Mouse (Mus musculus) cerebellum, postnatal 36 days (tissue): ENCODE data around the gene Acot12.

Experiments used
- DNase-seq, 2 experiments: peaks; one replicate each; pipeline ENCODE4 v3.0.0; 2021 to 2022; ENCODE audit warnings: mixed read lengths in 2 of 2

The Acot12 gene

GRCm38 (mm10) chr13:91741280-91742047 is at the start of gene Acot12:
Gene Acot12 (plus strand): TSS chr13:91741512.
- DNase-seq: peak; percentile 55 to 58

- no peak for DNase-seq
Measured at GRCm38 (mm10) chr13:91693615-91694014, 47.7 kb upstream of the Acot12 start.

- no peak for DNase-seq
Measured at GRCm38 (mm10) chr13:91695406-91695805, 45.9 kb upstream of the Acot12 start.

- DNase-seq: no peak
Measured at GRCm38 (mm10) chr13:91696109-91696645, 45.1 kb upstream of the Acot12 start.

- DNase-seq: peak in 1 of 2 experiments; percentile 31
Measured at GRCm38 (mm10) chr13:91697011-91697410, 44.3 kb upstream of the Acot12 start.

GRCm38 (mm10) chr13:91702337-91702736 is 39.0 kb upstream of the Acot12 start:
- DNase-seq: no peak

DNA sequence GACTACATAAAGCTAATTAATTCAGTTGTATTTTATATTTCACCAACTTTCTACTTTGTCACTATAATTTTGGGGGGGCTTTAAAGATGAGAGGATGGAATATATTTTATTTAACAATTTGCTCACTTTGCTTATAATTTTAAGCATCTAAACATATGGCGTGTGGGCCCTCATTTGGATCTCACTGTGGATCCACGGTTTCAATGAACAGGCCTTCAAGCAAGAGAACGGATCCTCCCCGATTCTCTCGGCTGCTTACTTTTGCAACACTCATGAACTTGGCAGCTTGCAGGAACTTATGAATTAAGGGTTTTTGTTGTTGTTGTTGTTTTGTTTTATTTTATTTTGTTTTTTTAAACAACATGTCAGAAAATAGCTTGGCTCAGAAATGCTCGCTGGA is 21.8 kb upstream of the Acot12 start:
- no peak for DNase-seq

DNA sequence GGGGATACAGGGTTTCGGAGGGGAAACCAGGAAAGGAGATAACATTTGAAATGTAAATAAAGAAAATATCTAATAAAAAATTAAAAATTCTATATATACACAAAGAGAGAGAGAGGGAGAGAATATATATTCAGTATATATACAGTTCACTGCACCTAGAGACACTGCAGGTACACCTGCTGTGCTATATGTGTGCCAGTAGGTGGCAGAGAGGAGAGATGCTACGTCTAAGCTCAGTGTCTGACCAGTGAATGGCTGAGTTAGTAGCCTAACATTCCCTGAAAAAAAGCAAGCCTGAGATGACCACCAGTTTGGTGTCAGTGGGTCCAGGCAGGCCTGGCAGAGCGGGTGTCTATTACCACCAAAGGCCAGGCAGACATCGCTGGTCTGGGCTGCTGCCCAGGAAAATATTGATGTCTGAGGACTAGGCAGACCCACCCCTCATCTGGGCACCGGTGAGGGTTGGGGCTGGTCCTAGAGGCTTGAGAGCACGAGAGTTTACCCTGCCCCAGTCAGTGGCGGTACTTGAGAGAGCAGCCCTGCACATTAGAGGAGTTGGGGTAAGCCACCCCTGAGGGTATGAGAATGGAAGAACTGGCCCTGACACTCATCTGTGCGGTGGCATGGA is 18.1 kb upstream of the Acot12 start:
- DNase-seq: no peak

GRCm38 (mm10) chr13:91723736-91724119 is 17.6 kb upstream of the Acot12 start:
- DNase-seq: no peak

DNA sequence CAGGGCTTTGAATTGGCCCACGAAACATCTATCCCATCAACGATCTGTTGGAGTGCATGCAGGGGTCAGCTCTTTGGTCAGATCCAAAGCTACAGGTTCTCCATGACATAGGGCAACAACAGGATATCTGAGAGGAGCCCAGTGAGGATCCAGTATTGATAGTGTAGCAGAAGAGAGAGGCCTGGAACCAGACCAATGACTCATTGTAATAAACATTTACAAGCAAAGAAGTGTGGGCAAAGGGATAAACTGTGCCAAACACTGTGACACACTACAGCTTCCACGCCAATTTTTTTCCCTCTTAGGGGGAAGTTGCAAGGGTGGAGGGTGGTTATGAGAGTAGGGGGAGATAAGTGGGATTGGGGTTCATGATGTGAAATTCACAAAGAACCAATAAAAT is 17.1 kb upstream of the Acot12 start:
- no peak for DNase-seq

GRCm38 (mm10) chr13:91725130-91725529 is 16.2 kb upstream of the Acot12 start:
- DNase-seq: no peak

- DNase-seq: no peak
Measured at GRCm38 (mm10) chr13:91727899-91728298, 13.4 kb upstream of the Acot12 start.

- DNase-seq: no peak
Measured at GRCm38 (mm10) chr13:91737191-91737590, 4.1 kb upstream of the Acot12 start.

DNA sequence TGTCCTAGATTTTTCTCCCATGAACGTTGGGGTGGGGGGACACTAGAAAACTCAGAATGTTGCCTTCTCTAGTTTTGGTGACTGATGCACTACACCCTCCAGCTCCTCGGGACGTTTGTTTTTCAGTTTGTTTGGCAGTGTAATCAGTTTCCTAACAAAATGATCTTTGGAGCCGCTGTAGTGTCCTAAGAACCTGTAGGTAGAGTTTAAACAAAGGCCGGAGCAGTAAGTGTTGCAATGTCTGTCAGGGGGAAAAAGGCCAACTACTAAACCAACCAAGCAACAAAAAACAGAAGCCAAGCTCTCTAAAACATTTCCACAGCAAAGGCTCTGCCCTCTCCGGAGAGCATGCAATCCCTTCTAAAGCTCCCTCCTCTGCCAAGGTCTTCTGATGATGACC is 461 bp upstream of the Acot12 start:
- no peak for DNase-seq

DNA sequence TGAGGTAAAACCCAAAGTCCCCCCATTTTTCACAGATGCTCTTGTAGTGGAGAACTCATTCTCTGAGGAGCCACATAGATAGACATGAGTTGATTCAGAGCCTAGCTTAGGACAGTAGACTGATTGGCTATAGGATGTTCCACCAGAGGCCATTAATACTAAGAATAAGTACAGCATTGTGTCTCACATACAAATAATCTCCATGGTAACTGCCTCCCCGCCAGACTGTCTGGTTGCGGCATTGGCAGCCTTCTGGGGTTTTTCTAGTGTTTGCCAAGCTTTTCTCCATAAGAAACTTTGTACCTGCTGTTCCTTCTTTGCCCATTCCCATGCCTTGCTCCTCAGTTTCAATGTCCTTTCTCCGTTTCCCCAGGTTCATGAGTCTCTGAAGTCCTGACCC is 1.9 kb downstream of the Acot12 start:
- DNase-seq: no peak

- DNase-seq: no peak
Measured at GRCm38 (mm10) chr13:91746470-91746869, 5.2 kb downstream of the Acot12 start.

GRCm38 (mm10) chr13:91748401-91748800 is 7.1 kb downstream of the Acot12 start:
- DNase-seq: no peak

- no peak for DNase-seq
Measured at GRCm38 (mm10) chr13:91749981-91750380, 8.7 kb downstream of the Acot12 start.

- DNase-seq: no peak
Measured at GRCm38 (mm10) chr13:91753724-91754123, 12.4 kb downstream of the Acot12 start.

DNA sequence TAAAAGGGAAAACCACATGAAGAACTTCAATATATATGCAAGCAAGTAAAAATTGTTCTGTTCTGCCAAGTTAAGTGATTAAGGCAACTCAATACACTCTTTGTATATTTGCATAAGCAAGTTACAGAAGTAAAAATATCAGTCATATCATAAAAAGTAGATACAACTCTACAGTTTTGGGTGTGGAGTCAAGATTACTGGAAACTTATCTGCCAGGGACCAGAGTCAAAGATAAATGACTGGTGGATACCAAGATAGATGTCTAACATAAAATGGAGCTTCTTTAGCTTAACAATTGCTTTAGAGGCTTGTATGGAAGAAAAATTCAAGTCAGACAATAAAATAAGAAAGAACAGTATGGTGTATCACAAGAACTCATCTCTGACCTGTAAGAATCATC is 13.4 kb downstream of the Acot12 start:
- no peak for DNase-seq

GRCm38 (mm10) chr13:91756230-91756629 is 14.9 kb downstream of the Acot12 start:
- no peak for DNase-seq

GRCm38 (mm10) chr13:91758316-91759048 is 17.2 kb downstream of the Acot12 start:
- DNase-seq: no peak

DNA sequence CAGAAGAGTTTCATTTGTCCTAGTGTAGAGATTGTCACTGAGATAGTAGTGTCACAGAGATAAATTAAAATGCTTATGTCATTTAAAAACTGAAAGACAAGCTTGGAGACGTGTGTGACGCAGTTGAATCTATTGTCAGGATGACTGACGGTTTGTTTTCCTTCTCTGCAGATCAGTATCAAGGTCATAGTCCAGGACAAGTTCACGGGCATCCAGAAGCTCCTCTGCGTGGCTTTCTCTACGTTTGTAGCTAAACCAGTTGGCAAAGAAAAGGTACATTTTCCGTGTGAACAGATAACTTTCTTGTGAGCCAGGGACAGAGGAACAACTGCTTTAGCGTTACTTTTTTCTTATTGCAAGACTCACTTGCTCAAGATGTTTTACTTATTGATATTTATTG is 18.5 kb downstream of the Acot12 start:
- DNase-seq: no peak
